Mouse (Mus musculus): ENCODE results near the gene Cdh7. TPM values are rescaled to one million over a fixed set of nuclear protein-coding genes. Genes with fewer than 3 reads are reported as not detected.

Gene Cdh7
- total RNA-seq (2014; rRNA removed; ENCODE audit: low replicate concordance), result not detected in 2 replicates
- polyA plus RNA-seq (2015; fragmentation: Nextera tagmentation; extraction: Ambion mirVana), result not detected in 2 replicates

DNA sequence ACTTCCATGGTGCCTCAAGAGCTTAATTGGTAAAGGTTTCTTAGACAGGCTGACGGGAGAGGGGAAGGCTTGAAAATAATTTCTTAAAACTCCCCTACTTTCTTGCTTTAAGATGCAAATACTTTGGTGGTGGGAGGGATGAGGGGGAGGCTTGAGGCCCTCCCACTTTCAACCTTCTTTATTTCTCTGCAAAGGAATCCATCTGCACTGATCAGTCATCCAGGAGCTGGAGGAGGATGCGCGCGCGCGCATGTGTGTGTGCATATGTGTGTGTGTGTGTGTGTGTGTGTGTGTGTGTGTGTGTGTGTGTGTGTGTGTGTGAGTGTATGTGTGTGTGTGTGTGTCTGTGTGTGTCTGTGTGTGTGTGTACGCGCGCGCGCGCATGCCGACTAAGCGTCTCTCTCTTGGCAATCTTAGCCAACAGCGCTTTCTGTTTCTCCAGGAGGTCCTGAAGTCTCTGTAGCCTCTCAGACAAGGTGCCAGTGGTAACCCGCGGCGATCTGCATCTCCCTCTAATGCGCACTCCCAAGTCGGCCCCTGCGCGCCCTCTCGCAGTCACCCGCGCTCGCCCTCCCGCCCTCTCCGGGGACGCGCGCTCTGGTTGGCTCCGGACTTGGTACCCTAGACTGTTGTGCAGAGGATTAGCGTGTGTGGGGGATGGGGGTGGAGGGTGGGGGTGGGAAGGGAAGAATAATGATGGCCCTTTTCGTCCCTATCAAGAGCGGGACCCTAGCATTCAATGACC is at the start of gene Cdh7:
TSS of gene Cdh7 (plus strand) at position 368 of the 745 bp plus-strand sequence.
- no peaks in the 10 kb centered on the region for H3K36me3 ChIP-seq (replicated peaks; ENCODE audit: control insufficient read depth, insufficient read depth, low read length)
- no peaks in the 10 kb centered on the region for H3K4me1 ChIP-seq (ENCODE audit: control insufficient read depth, insufficient read depth)
- WGBS, result 2% methylated on average over 35 of the region's 35 CpGs
- no peak for TF ChIP-seq EP300 (IDR thresholded peaks at IDR 0.05; ENCODE audit: low read depth)
- TF ChIP-seq CTCF (IDR thresholded peaks at IDR 0.05; ENCODE audit: low read depth), result no peak
- H3K9ac ChIP-seq (replicated peaks; ENCODE audit: low read depth, low read length), result no peak within 1 kb of the TSS
- H3K27me3 ChIP-seq (ENCODE audit: control insufficient read depth, insufficient read depth, low read length), result peaks cover 18% of the 10 kb centered on the region
- no peaks in the 10 kb centered on the region for H3K9me3 ChIP-seq (replicated peaks; ENCODE audit: control insufficient read depth, low read length)
- ATAC-seq (ENCODE audit: insufficient read depth, low read depth) (0 out of 2 replicates have a peak, but pooled peaks have one; percentile 14), DNase-seq (ENCODE audit: low spot score) (no peak)
- no peak within 1 kb of the TSS for H3K27ac ChIP-seq (ENCODE audit: low read depth)
- H3K4me3 ChIP-seq (ENCODE audit: low read depth, low read length), result peak within 1 kb of the TSS; percentile 47
- H3K4me2 ChIP-seq (ENCODE audit: low read depth, low read length), result peak within 1 kb of the TSS; percentile 69

DNA sequence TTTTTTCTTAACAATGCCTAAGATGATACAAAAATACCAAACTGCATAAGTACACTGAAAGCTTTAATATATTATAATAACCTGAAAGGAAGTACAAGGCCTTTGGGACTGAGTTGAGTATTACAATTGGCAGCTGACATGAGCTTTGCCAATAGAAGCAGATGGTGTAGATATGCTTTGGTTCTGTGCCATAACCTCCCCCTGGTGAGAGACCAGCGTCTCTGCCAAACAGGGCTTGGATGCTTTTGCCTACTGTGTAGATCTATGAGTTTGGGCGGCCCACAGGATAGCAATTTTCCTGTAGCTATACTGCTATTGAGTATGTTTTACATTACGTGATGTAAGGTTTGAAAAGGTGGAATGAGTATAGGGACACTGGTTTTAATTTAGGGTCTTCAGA is 49.6 kb upstream of the Cdh7 start:
- no peak overlapping the region for H3K27ac ChIP-seq (ENCODE audit: low read depth)
- H3K27me3 ChIP-seq (ENCODE audit: control insufficient read depth, insufficient read depth, low read length), result no peaks in the 10 kb centered on the region
- no peak for ATAC-seq (ENCODE audit: insufficient read depth, low read depth)
- no peaks in the 10 kb centered on the region for H3K36me3 ChIP-seq (replicated peaks; ENCODE audit: control insufficient read depth, insufficient read depth, low read length)
- WGBS, result 65% methylated on average over 3 of the region's 3 CpGs
- H3K9me3 ChIP-seq (replicated peaks; ENCODE audit: control insufficient read depth, low read length), result no peaks in the 10 kb centered on the region
- H3K4me2 ChIP-seq (ENCODE audit: low read depth, low read length), result no peak overlapping the region
- H3K4me3 ChIP-seq (ENCODE audit: low read depth, low read length), result no peak overlapping the region
- no peak for DNase-seq (ENCODE audit: low spot score)
- H3K9ac ChIP-seq (replicated peaks; ENCODE audit: low read depth, low read length), result no peak overlapping the region
- no peaks in the 10 kb centered on the region for H3K4me1 ChIP-seq (ENCODE audit: control insufficient read depth, insufficient read depth)
- TF ChIP-seq CTCF (IDR thresholded peaks at IDR 0.05; ENCODE audit: low read depth) (no peak), EP300 (IDR thresholded peaks at IDR 0.05; ENCODE audit: low read depth) (no peak)

DNA sequence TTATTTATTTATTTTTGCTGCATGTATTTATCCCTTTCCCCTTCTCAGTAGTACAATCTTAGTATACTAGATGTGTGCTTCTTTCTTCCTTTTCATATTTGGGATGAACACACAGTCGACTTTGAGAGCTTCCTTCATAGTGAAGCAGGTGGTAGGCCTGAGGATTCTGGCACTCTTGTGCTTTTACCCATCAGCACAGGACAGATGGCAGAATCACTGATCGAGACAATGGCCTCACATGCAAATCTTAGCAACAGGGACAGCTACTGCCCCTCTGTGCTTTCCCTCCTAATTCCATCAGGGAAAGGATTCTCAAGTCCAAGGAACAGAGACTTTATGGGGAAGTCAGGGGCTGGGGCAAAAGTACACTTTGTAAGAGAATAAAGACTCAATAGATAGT is 33.7 kb upstream of the Cdh7 start:
- WGBS, result 60% methylated on average over 2 of the region's 2 CpGs

DNA sequence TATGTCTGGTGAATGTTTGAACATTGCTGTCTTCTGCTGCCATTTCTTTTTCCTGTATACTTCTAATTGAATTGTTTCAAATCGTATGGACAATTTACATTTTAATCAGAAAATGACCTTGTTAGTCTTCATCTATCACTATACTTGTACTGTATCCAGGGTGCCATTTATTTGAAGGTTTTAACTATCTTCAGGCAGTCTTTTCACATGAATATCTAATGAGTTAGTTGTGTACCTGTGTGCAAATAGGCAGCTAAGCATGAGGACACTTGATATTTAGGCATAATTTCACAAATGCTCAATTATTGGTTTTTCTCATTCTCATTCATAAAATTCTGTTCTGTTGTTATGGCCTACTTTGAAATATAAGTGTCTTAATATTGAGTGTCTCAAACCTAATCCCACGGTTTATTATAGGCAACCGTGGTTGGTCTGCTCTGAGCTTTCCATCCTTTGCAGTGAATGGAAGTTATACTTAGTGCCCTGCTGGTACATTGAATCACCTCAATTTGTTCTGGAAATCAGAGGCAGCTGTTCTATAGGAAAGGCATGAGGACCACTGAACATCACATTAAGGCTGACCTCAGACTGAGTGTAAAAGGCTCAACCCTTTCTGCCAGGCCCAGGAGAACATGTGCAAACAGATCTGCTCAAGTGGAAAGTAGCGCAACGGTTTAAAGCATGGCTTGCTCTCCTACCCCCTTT is 10.4 kb upstream of the Cdh7 start:
- Histone ChIP-seq H3K27ac (ENCODE audit: low read depth) (no peak overlapping the region), H3K4me1 (ENCODE audit: control insufficient read depth, insufficient read depth) (no peaks in the 10 kb centered on the region), H3K27me3 (ENCODE audit: control insufficient read depth, insufficient read depth, low read length) (no peaks in the 10 kb centered on the region), H3K9me3 (replicated peaks; ENCODE audit: control insufficient read depth, low read length) (no peaks in the 10 kb centered on the region), H3K4me3 (ENCODE audit: low read depth, low read length) (no peak overlapping the region), H3K36me3 (replicated peaks; ENCODE audit: control insufficient read depth, insufficient read depth, low read length) (no peaks in the 10 kb centered on the region), H3K4me2 (ENCODE audit: low read depth, low read length) (no peak overlapping the region), H3K9ac (replicated peaks; ENCODE audit: low read depth, low read length) (no peak overlapping the region)
- no peak for ATAC-seq (ENCODE audit: insufficient read depth, low read depth)
- no peak for TF ChIP-seq CTCF (IDR thresholded peaks at IDR 0.05; ENCODE audit: low read depth)
- TF ChIP-seq EP300 (IDR thresholded peaks at IDR 0.05; ENCODE audit: low read depth), result no peak
- DNase-seq (ENCODE audit: low spot score), result no peak
- WGBS, result 82% methylated on average over 5 of the region's 5 CpGs

More for the DNA sequence above, 33.7 kb upstream of the Cdh7 start:
- Histone ChIP-seq H3K36me3 (replicated peaks; ENCODE audit: control insufficient read depth, insufficient read depth, low read length) (no peaks in the 10 kb centered on the region), H3K9me3 (replicated peaks; ENCODE audit: control insufficient read depth, low read length) (no peaks in the 10 kb centered on the region), H3K4me2 (ENCODE audit: low read depth, low read length) (no peak overlapping the region), H3K4me1 (ENCODE audit: control insufficient read depth, insufficient read depth) (no peaks in the 10 kb centered on the region), H3K27ac (ENCODE audit: low read depth) (no peak overlapping the region), H3K27me3 (ENCODE audit: control insufficient read depth, insufficient read depth, low read length) (no peaks in the 10 kb centered on the region), H3K4me3 (ENCODE audit: low read depth, low read length) (no peak overlapping the region), H3K9ac (replicated peaks; ENCODE audit: low read depth, low read length) (no peak overlapping the region)
- ATAC-seq (ENCODE audit: insufficient read depth, low read depth) (no peak), DNase-seq (ENCODE audit: low spot score) (no peak)
- TF ChIP-seq CTCF (IDR thresholded peaks at IDR 0.05; ENCODE audit: low read depth) (no peak), EP300 (IDR thresholded peaks at IDR 0.05; ENCODE audit: low read depth) (no peak)

DNA sequence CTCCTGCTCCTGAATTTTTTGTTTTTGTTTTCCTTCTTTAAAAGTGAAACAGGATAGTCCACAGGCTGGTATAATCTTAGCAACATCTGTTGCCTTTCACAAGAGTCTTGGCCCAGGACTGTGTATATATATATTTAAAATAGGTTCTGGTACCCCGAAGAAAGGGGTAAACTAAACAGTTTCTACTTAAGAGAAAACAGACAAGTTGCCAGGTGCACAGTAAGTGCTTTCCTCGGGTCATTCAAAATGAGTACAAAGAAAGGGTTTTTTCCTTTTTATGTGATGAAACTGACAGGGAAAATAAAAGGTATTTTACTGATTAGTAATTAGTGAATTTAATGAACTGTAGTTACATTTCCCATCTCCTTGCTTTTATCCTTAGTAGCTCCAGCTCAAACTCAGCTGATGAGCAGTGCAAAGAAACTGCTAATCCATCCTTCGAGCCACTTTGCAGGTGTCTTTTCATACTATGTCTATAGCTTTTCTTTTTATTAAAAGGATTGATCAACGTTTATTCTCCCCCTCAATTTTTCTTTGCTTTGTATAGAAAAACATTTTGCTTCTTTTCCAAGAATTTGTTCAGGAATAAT is 9.7 kb upstream of the Cdh7 start:
- Histone ChIP-seq H3K9ac (replicated peaks; ENCODE audit: low read depth, low read length) (no peak overlapping the region), H3K4me3 (ENCODE audit: low read depth, low read length) (no peak overlapping the region), H3K4me2 (ENCODE audit: low read depth, low read length) (no peak overlapping the region), H3K27me3 (ENCODE audit: control insufficient read depth, insufficient read depth, low read length) (no peaks in the 10 kb centered on the region), H3K27ac (ENCODE audit: low read depth) (no peak overlapping the region), H3K4me1 (ENCODE audit: control insufficient read depth, insufficient read depth) (no peaks in the 10 kb centered on the region), H3K9me3 (replicated peaks; ENCODE audit: control insufficient read depth, low read length) (no peaks in the 10 kb centered on the region), H3K36me3 (replicated peaks; ENCODE audit: control insufficient read depth, insufficient read depth, low read length) (no peaks in the 10 kb centered on the region)
- TF ChIP-seq EP300 (IDR thresholded peaks at IDR 0.05; ENCODE audit: low read depth) (no peak), CTCF (IDR thresholded peaks at IDR 0.05; ENCODE audit: low read depth) (no peak)
- DNase-seq (ENCODE audit: low spot score) (no peak), ATAC-seq (ENCODE audit: insufficient read depth, low read depth) (no peak)
- 72% methylated on average over 4 of the region's 4 CpGs for WGBS
